Mouse (Mus musculus): ENCODE data around the gene Atad2b.
"Not testable (repeated sequence)": the region's sequence is repeated elsewhere in the genome, so short reads cannot be mapped to it uniquely, and the experiment has no call there.

Gene Atad2b

DNA sequence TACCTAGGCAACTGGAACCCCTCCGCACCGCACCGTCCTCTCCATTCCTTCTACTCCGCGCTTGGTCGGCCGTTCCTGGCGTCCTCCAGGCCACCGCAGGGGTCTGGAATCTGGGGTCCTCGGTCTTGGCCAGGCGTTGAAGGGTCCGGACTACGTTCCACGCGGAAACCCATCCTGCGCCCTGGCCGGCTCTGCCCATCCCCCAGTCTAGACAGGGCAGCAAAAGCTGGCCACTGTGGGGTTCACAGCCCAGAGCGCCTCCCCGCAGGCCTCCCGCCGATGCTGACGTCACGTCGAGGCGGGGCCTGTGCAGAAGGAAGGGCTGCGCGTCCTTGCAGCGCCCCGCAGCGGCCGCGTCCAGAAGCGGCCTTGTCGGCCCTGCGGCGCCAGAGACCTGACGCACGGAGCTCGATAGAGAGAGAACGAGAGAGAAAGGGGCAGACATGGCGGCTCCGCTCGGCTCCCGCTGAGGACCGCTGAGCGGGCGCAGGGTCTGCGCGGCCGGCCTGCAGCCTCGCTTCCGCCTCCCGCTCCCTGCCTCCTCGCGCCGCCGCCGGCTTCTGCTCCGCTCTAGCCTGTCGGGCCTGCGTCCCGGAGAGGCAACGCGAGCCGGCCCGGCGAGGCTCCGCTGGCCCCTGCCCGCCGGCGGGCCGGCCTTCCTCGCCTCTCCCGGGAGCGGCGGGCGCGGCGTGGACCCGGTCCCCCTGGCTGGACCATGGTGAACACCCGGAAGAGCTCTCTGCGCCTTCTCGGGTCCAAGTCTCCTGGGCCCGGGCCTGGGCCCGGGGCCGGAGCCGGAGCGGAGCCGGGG is at the start of gene Atad2b:
Gene Atad2b (plus strand): TSS at position 360 of the 811 bp plus-strand sequence.
- DNase-seq, result peak; percentile 95 to 98

DNA sequence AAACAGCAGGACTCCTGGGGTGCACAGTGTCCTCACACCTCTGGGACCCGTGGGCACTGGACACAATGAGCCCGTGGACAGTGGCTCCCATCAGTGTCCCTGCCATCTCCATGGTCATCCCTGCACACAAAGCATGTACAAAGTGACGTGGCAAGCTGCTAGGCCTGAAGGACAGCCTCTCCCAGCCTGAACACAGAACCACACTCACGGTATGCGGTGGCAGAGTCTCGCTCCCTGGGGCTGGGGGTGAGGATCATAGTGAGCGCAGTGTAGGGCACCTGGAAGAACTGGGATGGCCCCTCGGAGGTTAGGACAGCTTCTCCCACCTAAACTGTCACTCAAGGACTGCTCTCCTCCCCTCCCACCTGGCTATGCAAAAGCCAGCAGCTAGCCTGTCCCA is 48.2 kb upstream of the Atad2b start:
- no peak for DNase-seq

DNA sequence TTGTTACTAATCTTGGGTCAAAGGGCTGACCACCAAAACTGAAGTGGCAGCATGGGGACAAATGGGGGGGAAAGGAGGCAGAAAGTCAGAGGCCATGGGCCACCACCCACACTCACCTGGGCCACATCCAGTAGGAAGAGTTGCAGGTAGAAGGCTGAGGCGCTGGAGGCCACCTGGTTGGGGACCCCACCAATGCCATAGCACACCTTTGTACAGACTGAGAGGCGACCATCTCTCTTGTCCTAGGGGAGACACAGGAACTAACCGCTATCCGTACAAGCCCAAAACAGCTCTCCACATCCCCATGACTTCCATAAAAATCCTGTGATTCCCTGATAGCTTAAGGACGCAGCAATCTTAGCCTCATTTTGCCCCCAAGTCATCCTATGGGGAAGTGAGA is 45.9 kb upstream of the Atad2b start:
- DNase-seq, result no peak

DNA sequence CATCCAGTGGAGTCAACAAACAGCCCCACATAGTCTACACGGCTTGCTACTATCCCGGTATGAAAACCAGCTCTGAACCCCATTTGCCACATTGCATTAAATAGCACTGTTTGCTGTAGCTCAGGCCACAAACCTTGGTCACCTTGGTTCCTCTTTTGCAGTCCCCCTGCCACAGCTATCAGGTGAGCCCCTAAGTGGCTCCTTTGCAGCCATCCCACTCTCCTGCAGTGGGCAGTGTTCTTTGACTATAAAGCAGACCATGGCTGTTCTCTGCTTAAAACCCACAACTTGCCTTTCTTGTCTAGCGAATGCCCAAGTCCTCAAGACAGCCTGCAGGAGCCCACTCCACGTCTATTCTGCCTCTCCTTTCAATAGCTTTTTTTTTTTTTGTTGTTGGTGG is 44.9 kb upstream of the Atad2b start:
- DNase-seq, result no peak

DNA sequence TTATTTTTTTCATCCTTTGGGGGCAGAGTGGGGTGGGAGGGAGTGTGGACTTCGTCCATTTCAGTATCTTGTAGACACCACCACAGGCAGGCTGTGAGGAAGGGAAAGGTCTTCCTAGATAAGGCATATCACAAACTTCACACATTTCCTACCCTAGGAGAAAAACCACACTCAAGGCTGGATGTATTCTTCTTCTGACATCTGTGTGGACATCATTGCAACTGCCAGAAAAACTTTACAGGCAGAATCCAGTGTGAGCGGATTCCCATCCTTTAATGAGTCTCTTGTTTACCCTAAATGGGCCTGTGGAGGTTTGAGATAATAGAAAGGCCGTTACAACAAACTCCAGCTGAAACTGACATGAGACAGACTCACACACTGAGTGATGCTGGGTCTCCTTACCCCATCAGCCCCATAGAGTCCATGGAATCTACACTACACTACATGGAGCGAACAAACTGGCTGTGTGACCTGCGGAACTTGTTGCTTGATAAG is 44.1 kb upstream of the Atad2b start:
- no peak for DNase-seq

DNA sequence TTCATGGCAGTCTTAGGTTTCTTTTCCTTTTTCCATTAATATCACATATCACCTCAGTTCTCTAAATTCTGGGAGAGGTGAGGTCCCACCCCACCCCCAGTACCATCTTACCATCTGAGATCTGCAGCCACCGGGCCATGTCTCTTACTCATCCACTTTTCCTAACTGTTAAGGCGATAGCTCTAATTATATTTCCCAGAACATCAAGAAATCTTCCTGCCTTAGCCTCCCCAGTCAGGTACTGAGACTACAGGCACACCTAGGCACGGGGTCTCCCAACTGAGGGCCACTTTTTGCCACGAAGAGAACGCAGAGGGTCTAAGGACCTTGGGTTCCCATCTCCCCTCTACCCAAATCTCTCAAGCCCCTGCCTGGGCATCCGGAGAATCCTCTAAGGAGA is 43.6 kb upstream of the Atad2b start:
- DNase-seq, result no peak

DNA sequence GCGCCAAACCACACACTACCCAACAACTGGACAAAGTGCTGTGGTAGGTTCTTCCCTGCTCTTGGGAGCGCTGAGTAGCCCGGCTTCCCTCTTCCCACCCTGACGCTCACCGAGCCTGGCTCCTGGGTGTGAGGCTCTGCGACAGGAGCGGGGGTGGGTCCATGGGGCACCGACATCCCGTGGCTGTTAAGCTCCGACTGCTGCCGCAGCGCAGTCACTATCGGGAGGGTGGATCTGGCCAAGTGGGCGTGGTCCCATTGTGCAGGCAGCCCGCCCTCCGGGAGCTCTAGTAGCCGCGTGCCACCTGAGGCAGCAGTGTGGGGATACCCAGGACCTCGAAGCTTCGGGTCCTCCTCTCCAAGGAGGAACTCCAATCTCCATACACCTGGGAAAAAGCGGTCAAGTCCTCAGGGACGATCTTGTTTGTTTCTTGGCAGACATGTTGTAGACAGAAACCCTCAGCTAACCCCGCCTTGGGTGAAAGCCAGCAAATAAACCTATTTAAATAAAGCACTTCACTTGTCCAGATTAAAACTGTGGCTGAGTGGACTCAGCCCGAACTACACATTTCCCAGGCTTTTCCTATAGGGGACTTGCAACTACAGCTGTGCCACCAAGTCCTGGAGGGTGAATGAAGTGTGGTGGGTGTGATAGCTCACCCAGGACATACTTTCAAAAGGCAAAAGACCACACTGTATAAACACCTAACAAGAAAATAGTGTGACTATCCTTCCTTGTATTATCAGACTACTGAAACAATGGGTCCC is 42.8 kb upstream of the Atad2b start, which contains the start of gene Mfsd2b:
Gene Mfsd2b (minus strand): TSS at position 199 of the 767 bp plus-strand sequence.
- DNase-seq, result peak; percentile 86 to 89

DNA sequence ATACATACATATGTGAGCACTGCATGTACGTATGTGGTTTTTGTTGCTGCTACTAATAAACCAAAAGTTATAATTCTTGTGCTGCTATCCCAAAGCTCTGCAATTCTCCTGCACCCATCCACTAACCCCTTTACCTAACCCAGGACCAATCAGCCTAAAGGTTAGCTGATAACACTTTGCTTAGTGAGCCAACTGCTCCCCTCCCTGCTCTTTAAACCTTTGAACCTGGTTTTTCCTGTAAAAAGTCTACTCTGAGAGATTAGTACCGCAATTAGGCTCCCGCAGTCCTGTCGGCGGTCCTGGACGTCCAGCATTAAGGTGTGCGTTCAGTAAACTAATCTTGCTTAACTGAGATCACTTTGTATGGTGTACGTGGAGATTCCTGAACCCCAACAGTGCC is 41.5 kb upstream of the Atad2b start:
- DNase-seq, result no peak

DNA sequence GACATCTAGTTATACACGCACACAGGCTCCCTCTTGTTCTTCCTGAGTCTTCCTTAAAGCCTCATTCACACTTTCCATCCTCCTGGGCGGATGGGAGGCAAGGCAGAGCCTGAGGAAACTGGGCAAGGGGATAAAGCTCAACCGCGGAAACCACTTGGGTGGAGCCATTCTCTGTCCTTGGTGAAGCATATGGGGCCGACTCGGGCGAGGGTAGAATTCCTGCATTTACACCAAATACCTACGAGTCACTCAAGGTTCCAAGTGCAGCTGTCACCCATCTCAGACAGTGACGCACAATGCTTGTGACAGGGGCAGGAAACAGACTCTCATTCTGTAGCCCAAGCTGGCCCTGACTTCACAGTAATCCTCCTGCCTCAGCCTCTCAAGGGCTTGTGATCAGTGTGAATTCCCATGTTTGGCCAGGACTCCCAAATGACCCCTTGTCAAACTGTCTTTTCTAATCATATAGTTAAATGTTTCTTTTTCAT is 38.8 kb upstream of the Atad2b start:
- no peak for DNase-seq

DNA sequence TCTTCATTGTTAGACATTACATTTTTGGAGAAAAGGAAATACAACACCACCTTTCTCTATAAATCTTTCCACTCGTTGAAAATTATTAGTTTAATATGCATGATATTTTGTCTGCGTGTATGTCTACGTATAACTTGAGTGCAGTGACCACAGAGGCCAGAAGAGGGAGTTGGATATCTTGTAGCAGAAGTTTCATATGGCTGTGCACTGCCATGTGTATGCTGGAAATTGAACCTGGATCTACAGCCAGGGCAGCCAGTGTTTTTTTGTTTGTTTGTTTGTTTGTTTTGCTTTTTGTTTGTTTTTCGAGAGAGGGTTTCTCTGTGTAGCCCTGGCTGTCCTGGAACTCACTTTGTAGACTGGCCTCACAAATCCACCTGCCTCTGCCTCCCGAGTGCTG is 38.1 kb upstream of the Atad2b start:
- DNase-seq, result peak in 1 of 2 experiments; percentile 64

DNA sequence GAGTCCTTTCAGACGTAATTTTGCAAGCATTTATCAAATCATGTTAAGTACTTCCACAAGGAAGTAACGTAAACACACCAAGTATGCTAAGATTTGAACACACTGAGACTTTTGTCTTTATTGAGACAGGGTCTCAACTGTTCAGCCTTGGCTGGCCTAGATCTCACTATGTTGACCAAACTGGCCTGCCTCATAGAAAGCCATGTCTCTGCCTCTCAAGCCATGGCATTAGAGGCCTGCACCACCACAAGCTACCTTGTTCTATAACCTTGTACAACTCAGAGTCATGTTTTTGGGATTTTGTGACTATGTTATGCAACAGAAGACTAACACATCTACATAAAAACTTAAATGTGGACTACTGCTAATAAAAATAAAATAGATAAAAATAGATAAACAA is 35.1 kb upstream of the Atad2b start:
- DNase-seq, result no peak

DNA sequence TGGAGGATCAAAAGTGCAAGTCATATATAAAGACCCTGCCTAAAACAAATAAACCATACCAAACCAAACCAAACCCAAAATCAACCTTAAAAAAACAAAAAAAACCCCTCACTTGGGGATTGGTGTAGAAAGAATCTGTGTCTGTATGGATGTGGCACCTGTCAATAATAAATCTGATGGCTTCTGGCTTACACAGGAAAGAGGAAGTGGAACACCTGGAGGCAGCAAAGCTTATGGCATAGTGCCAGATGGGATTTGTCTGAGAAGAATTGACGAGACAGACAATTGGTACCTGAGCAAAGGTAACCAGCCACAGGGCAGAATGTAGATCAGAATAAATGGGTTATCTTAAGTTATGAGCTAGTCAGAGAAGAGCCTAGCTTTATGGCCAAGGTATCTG is 32.1 kb upstream of the Atad2b start:
- no peak for DNase-seq

DNA sequence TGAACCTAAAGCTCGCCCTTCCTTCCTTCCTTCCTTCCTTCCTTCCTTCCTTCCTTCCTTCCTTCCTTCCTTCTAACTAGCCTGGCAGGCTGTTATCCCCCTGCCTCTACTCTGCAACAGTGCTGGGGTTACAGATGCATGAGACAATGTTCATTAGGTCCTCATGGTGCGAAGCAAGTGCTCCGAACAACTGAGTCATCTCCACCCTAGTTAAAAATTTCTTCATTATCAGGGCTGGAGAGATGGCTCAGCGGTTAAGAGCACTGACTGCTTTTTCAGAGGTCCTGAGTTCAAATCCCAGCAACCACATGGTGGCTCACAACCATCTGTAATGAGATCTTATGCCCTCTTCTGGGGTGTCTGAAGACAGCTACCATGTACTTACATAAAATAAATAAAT is 30.6 kb upstream of the Atad2b start:
- DNase-seq, result not testable (repeated sequence)

DNA sequence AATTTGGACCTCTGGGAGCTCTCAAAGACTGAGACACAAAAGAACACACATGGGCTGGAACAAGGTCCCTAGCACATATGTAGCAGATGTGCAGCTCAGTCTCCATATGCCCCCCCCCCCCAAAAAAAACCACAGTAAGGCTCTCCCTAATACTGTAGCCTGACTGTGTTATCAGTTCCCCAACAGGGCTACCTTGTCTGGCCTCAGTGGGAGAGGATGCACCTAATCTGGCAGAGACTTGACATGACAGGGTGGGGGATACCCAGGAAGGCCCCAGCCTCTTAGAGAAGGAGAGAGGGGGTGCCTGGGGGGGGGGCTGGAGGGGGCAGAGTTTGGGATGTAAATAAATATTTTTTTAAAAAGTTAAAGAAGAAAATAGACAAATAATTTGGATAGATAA is 28.4 kb upstream of the Atad2b start:
- no peak for DNase-seq

DNA sequence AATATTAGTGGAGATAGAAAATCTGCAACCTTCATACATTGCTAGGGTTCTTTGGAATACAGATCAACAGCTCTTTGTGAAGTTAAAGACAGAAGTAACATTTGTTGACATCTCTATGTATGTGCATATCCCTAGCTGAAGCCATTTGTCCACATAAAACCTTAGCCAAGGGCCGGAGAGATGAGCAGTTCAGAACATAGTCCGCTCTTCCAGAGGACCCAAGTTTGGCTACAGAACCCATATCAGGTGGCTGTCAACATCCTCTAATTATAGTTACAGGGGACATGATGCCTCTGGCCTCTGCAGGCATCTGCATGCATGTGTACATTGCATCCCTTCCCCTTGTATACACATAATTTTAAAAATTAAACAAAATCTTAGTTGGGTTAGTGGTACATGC is 27.9 kb upstream of the Atad2b start:
- no peak for DNase-seq

DNA sequence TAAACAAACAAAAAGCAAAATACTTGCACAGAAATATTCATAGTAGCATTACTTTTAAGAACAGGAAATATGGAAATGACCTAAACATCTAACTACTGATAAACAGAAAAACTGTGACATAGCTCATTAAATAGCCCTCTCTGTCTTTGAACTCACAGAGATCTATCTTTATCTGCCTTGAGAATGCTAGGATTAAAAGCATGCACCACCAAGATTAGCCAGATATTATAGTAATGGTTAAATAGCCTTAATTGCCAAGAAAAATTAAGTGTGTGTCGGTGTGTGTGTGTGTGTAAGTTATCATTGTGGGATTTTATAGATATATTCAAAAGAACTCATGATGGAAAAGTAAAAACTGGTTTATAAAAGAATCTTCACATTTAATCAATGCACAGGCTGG is 27.3 kb upstream of the Atad2b start:
- DNase-seq, result no peak

DNA sequence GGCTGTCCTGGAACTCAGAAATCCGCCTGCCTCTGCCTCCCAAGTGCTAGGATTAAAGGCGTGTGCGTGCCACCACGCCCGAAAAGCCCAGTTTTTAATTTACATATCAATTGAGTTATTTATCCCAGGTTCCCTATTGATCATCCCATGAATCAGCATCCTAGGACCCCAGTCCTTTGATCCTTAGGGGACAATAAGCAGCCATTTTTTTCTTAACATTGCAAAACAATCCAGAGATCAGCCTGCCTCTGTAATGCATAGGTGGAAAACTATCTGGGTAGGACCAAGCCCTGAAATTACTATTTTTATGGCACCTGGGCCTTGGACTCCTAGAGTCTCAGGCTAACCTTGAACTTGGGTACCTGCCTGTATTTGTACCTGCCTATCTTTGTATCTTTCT is 19.1 kb upstream of the Atad2b start:
- no peak for DNase-seq

DNA sequence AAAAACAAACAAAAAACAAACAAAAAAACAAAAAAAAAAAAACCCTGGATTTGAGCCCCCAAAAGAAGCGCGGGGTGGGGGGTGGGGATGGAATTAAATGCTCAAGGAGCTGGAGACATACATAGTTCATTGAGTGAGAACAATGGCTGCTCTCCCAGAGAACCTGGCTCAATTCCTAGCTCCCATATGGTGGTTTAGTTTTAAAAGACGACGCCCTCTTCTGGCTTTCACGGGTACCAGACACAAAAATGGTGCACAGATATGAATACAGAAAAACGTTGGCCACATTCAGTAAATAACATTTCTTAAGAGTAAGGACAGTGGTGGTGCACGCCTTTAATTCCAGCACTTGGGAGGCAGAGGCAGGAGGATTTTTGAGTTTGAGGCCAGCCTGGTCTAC is 11.2 kb upstream of the Atad2b start:
- no peak for DNase-seq

DNA sequence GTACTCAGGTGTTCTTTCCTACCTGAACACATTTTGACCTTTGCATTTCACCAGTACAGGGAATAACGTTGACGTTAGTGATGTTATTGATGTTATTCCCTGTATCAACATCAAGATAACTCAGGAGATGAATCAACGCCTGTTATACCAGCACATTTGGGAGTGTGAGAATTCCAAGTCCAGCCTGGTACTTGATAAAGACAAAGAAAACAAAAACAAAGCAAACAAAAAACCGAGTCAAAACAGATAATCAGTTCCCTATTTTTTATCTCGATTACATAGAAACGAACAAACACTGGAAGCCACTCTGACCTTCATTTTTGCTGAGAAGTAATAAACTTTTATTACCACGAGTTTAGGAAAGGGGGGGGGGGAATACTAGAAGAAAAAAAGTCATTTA is 10.7 kb upstream of the Atad2b start:
- DNase-seq, result no peak

DNA sequence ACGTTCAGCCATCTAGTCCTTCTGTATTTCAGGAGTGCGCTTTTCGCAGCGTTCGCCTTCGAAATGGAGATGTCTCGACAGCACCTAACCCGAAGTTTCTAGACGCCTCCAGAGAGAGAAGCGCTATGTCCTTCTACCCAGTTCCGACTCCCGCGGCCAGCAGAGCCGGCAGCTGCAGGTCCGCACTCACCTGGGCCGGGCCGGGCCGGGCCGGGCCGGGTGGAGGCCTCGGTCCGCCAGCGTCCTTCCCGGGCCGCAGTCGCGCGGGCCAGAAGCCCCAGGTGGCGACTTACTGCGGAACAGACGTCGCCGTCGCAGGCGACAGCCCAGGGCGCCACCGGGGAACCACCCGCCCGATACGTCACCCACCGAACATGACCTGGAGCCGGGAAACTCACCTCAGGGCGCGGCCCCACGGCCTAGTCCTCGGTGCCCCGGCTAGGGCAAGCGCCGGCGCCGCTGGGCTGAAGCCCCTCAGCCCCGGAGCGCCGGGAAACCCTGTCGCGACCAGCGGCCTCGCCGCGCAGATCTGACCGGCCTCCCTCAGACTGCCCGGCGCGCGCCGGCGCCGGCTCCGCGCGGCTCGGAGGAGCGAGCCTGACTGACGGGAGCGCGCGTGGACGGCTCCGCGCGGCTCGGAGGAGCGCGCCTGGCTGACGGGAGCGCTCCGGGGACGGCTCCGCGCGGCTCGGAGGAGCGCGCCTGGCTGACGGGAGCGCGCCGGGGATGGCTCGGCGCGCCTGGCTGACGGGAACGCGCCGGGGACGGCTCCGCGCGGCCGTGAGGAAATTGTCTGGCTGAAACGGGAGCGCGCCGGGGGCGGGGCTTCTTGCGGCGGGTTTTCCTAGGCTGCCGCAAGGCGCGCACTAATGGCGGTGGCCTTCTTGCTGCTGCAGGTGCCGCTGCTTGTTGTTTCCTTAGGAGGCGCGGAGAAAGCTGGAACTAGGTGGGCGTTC is 9.9 kb upstream of the Atad2b start, which contains the start of gene Ubxn2a:
Gene Ubxn2a (minus strand): TSS at position 755 of the 956 bp plus-strand sequence.
- DNase-seq, result peak; percentile 98

DNA sequence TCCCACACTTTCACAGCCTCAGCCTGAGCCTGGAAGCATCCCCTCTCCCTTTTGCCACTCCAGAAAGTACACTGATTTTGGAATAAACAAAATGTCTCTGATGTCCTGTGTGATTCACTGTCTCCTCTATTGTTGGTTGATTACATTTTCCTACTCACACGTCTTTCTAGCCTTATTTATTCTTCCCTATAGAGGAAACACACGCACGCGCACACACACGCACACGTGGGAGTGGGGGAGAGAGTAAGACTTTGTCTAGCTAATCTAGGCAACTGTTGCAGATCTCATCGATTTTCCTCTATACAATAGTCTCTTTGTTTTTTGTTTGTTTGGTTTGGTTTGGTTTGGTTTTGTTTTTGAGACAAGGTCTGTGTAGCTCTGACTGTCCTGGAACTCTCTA is 8.8 kb upstream of the Atad2b start:
- DNase-seq, result no peak

DNA sequence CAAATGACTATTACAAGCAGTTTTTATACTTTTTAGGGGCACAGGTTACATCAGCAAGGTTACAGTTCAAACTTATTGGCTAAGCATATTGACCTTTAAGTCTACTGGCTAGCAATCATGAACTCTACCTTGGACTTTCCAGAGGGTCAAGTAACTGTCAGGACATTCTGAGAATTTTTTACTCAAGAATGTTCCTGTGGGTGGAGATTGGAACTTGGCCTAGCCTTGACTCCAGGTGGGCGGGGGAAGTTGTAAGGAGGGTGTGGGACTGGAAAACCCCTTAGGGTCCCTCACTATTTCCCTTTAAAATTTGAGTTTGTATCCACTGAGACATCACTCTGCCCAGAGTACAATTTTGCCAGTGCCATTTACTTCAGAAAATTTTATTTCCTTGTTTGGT is 6.7 kb upstream of the Atad2b start:
- DNase-seq, result peak in 1 of 2 experiments; percentile 19

DNA sequence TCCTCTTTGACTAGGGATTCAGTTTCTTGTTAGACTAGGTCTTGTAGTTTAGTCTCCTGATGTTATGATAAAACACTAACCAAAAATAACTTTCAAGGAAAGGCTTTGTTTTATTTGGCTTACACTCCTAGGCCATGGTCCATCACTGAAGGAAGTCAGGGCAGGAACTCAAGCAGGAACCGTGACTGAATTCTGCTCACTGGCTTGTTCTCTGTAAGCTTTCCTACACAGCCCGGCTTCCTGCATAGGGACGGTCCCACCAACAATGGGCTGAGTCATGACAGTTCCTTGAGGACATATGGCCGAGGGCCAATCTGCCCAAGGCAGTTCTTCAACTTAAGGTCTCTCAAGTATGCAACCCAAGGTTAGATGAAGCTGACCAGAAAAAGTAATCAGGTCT is 5.4 kb upstream of the Atad2b start:
- DNase-seq, result peak; percentile 41 to 72

Data from kidney, postnatal 25 days (tissue).